Mouse (Mus musculus): Measurements from ENCODE around the gene Ppm1g. TPM values are rescaled to one million over a fixed set of nuclear protein-coding genes. Genes with fewer than 3 reads are reported as not detected.
"Not testable (repeated sequence)": the region's sequence is repeated elsewhere in the genome, so short reads cannot be mapped to it uniquely, and the experiment has no call there.

Gene Ppm1g
- polyA plus RNA-seq, 1 experiment from 2014 or later, result 81.4 TPM

- 43% methylated on average over 7 of the region's 7 CpGs for WGBS
- ATAC-seq (replicated peaks; ENCODE audit: insufficient number of reproducible peaks, insufficient read depth, low FRiP score, low read depth), result no peak
- H3K4me2 ChIP-seq, result no peak overlapping the region
- H3K9me3 ChIP-seq (replicated peaks), result no peaks in the 10 kb centered on the region
- no peak overlapping the region for H3K27ac ChIP-seq
- H3K36me3 ChIP-seq, result no peaks in the 10 kb centered on the region
- H3K27me3 ChIP-seq, result no peaks in the 10 kb centered on the region
- peaks cover 17% of the 10 kb centered on the region for H3K4me1 ChIP-seq (replicated peaks)
- no peak overlapping the region for H3K9ac ChIP-seq
- no peak overlapping the region for H3K4me3 ChIP-seq
Observed at GRCm38 (mm10) chr5:31218294-31218693, 2.2 kb downstream of the Ppm1g start.

GRCm38 (mm10) chr5:31216554-31216953, 3.9 kb downstream of the Ppm1g start:
- not testable (repeated sequence) for H3K27ac ChIP-seq; H3K36me3 ChIP-seq; H3K4me2 ChIP-seq; H3K27me3 ChIP-seq; ATAC-seq (replicated peaks; ENCODE audit: insufficient number of reproducible peaks, insufficient read depth, low FRiP score, low read depth); H3K9ac ChIP-seq; H3K4me3 ChIP-seq; H3K9me3 ChIP-seq (replicated peaks)
- 89% methylated on average over 6 of the region's 6 CpGs for WGBS
- peaks cover 17% of the 10 kb centered on the region for H3K4me1 ChIP-seq (replicated peaks)

- Histone ChIP-seq H3K9ac (no peak overlapping the region), H3K4me1 (replicated peaks) (peaks cover 25% of the 10 kb centered on the region), H3K27me3 (no peaks in the 10 kb centered on the region), H3K27ac (no peak overlapping the region), H3K36me3 (peaks cover 65% of the 10 kb centered on the region), H3K9me3 (replicated peaks) (no peaks in the 10 kb centered on the region; the same call in 1 of the 2 replicates), H3K4me2 (no peak overlapping the region), H3K4me3 (no peak overlapping the region)
- ATAC-seq (replicated peaks; ENCODE audit: insufficient number of reproducible peaks, insufficient read depth, low FRiP score, low read depth), result no peak
- 90% methylated on average over 6 of the region's 6 CpGs for WGBS
Observed at GRCm38 (mm10) chr5:31204421-31204820, 16.1 kb downstream of the Ppm1g start.

GRCm38 (mm10) chr5:31203866-31204265, 16.6 kb downstream of the Ppm1g start:
- no peak for ATAC-seq (replicated peaks; ENCODE audit: insufficient number of reproducible peaks, insufficient read depth, low FRiP score, low read depth)
- Histone ChIP-seq H3K4me3 (no peak overlapping the region), H3K4me1 (replicated peaks) (peaks cover 25% of the 10 kb centered on the region), H3K9me3 (replicated peaks) (no peaks in the 10 kb centered on the region; the same call in 1 of the 2 replicates), H3K4me2 (no peak overlapping the region), H3K36me3 (peaks cover 71% of the 10 kb centered on the region), H3K27me3 (no peaks in the 10 kb centered on the region), H3K9ac (no peak overlapping the region), H3K27ac (no peak overlapping the region)
- 81% methylated on average over 2 of the region's 2 CpGs for WGBS

GRCm38 (mm10) chr5:31202933-31203332, 17.6 kb downstream of the Ppm1g start:
- no peak for ATAC-seq (replicated peaks; ENCODE audit: insufficient number of reproducible peaks, insufficient read depth, low FRiP score, low read depth)
- H3K9ac ChIP-seq, result no peak overlapping the region
- WGBS, result 85% methylated on average over 7 of the region's 7 CpGs
- H3K4me3 ChIP-seq, result peak overlapping the region; percentile 74
- H3K9me3 ChIP-seq (replicated peaks), result no peaks in the 10 kb centered on the region; the same call in 1 of the 2 replicates
- H3K4me1 ChIP-seq (replicated peaks), result peaks cover 25% of the 10 kb centered on the region
- H3K36me3 ChIP-seq, result peaks cover 74% of the 10 kb centered on the region
- H3K27me3 ChIP-seq, result no peaks in the 10 kb centered on the region
- H3K27ac ChIP-seq, result peak overlapping the region; percentile 78
- H3K4me2 ChIP-seq, result peak overlapping the region; percentile 77

- WGBS, result under 1% methylated on average over 53 of the region's 53 CpGs
- H3K36me3 ChIP-seq, result peaks cover 74% of the 10 kb centered on the region
Observed at GRCm38 (mm10) chr5:31201742-31202590, 18.5 kb downstream of the Ppm1g start, which contains the start of gene Zfp513. TSS of gene Zfp513 (minus strand) at chr5:31202303.

GRCm38 (mm10) chr5:31201042-31201741, 19.3 kb downstream of the Ppm1g start:
- H3K9me3 ChIP-seq (replicated peaks), result no peaks in the 10 kb centered on the region; the same call in 1 of the 2 replicates
- no peak for ATAC-seq (replicated peaks; ENCODE audit: insufficient number of reproducible peaks, insufficient read depth, low FRiP score, low read depth)
- peaks cover 76% of the 10 kb centered on the region for H3K36me3 ChIP-seq
- peak overlapping the region; percentile 74 for H3K4me3 ChIP-seq
- H3K4me2 ChIP-seq, result peak overlapping the region; percentile 74
- 15% methylated on average over 13 of the region's 13 CpGs for WGBS
- H3K4me1 ChIP-seq (replicated peaks), result peaks cover 25% of the 10 kb centered on the region
- H3K27me3 ChIP-seq, result no peaks in the 10 kb centered on the region
- peak overlapping the region; percentile 72 for H3K27ac ChIP-seq
- H3K9ac ChIP-seq, result peak overlapping the region; percentile 82

More at GRCm38 (mm10) chr5:31201742-31202590, 18.5 kb downstream of the Ppm1g start, which contains the start of gene Zfp513:
- H3K4me2 ChIP-seq, result peak within 1 kb of the TSS; percentile 77
- peak within 1 kb of the TSS; percentile 78 for H3K27ac ChIP-seq
- H3K27me3 ChIP-seq, result no peaks in the 10 kb centered on the region
- H3K4me3 ChIP-seq, result peak within 1 kb of the TSS; percentile 74
- H3K9me3 ChIP-seq (replicated peaks), result no peaks in the 10 kb centered on the region; the same call in 1 of the 2 replicates
- peak within 1 kb of the TSS; percentile 82 for H3K9ac ChIP-seq
- H3K4me1 ChIP-seq (replicated peaks), result peaks cover 25% of the 10 kb centered on the region
- ATAC-seq (replicated peaks; ENCODE audit: insufficient number of reproducible peaks, insufficient read depth, low FRiP score, low read depth), result peak; percentile 97

- Histone ChIP-seq H3K27me3 (no peaks in the 10 kb centered on the region), H3K4me3 (peak overlapping the region; percentile 74; the same call in 1 of the 2 replicates), H3K9ac (0 out of 2 replicates have a peak overlapping the region, but pooled peaks have one; percentile 82), H3K4me2 (peak overlapping the region; percentile 74), H3K36me3 (peaks cover 77% of the 10 kb centered on the region), H3K4me1 (replicated peaks) (peaks cover 25% of the 10 kb centered on the region), H3K9me3 (replicated peaks) (no peaks in the 10 kb centered on the region; the same call in 1 of the 2 replicates), H3K27ac (no peak overlapping the region)
- ATAC-seq (replicated peaks; ENCODE audit: insufficient number of reproducible peaks, insufficient read depth, low FRiP score, low read depth), result no peak
- 84% methylated on average over 27 of the region's 27 CpGs for WGBS
Observed at GRCm38 (mm10) chr5:31200327-31200768, 20.1 kb downstream of the Ppm1g start.

GRCm38 (mm10) chr5:31199893-31200292, 20.6 kb downstream of the Ppm1g start:
- no peak overlapping the region for H3K27ac ChIP-seq
- H3K9ac ChIP-seq, result no peak overlapping the region
- 81% methylated on average over 9 of the region's 9 CpGs for WGBS
- H3K4me1 ChIP-seq (replicated peaks), result peaks cover 25% of the 10 kb centered on the region
- no peak for ATAC-seq (replicated peaks; ENCODE audit: insufficient number of reproducible peaks, insufficient read depth, low FRiP score, low read depth)
- H3K9me3 ChIP-seq (replicated peaks), result no peaks in the 10 kb centered on the region; the same call in 1 of the 2 replicates
- H3K4me2 ChIP-seq, result no peak overlapping the region
- H3K36me3 ChIP-seq, result peaks cover 77% of the 10 kb centered on the region
- H3K4me3 ChIP-seq, result 0 out of 2 replicates have a peak overlapping the region, but pooled peaks have one; percentile 74
- no peaks in the 10 kb centered on the region for H3K27me3 ChIP-seq

- 90% methylated on average over 19 of the region's 19 CpGs for WGBS
- Histone ChIP-seq H3K36me3 (peaks cover 77% of the 10 kb centered on the region), H3K4me3 (no peak overlapping the region), H3K9ac (no peak overlapping the region), H3K27ac (no peak overlapping the region), H3K27me3 (no peaks in the 10 kb centered on the region), H3K4me2 (no peak overlapping the region), H3K9me3 (replicated peaks) (no peaks in the 10 kb centered on the region; the same call in 1 of the 2 replicates), H3K4me1 (replicated peaks) (peaks cover 29% of the 10 kb centered on the region)
- no peak for ATAC-seq (replicated peaks; ENCODE audit: insufficient number of reproducible peaks, insufficient read depth, low FRiP score, low read depth)
Observed at GRCm38 (mm10) chr5:31199321-31199892, 21.1 kb downstream of the Ppm1g start.

All from heart, embryonic 15.5 days (tissue).